Mouse (Mus musculus): ENCODE results near the gene Olfr811.

Olfr811 gene

DNA sequence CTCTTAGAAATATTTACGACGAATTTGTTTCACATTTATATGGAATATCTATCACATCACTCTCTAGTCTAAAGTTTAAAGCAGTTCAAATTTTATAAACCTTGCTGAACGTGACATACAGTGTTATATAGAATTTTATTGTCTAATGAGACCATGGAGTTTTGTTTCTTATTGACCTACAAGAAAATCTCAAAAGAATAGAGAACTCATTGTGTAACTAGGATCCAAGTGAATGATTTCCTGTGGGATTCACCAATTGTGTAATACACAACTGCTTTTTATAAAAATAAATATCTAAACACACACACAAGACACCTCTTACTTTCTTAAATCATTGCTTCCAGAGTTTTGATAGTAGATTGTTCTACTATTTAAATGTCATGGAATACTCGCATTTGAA, at the start of gene Olfr811:
Olfr811 (minus strand) TSS at position 101 of the 400 bp plus-strand sequence.
- DNase-seq (ENCODE audit: low spot score), result no peak

DNA sequence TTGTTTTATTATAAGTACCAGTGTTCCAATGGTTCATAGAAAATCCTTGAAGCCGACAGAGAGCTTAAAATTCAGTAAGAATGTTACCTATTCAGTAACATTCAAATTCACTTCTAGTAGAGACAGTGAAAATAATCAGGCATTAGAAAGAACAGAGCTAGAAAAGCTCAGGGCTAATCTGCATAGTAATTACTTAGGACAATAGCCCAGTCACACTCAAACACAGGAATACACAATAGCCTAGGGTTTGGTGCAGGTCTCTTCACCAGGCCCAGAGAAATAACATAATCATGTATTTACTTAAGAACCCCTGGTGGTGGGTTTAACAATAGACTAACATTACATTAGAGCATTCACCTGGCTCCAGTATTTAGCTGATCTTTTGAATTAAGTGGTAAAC, 43.1 kb upstream of the Olfr811 start:
- DNase-seq (ENCODE audit: low spot score), result no peak

GRCm38 (mm10) chr10:129845994-129846393, 41.8 kb upstream of the Olfr811 start, which contains the start of gene Olfr812:
Gene Olfr812 (minus strand): TSS chr10:129846094.
- no peak for DNase-seq (ENCODE audit: low spot score)

- no peak for DNase-seq (ENCODE audit: low spot score)
Measured at GRCm38 (mm10) chr10:129794817-129795216, 9.4 kb downstream of the Olfr811 start, which contains the start of gene Olfr810. Gene Olfr810 (minus strand): TSS chr10:129794917.

- DNase-seq (ENCODE audit: low spot score), result no peak
Measured at GRCm38 (mm10) chr10:129778123-129778522, 26.1 kb downstream of the Olfr811 start.

GRCm38 (mm10) chr10:129774338-129774737, 29.9 kb downstream of the Olfr811 start, which contains the start of gene Olfr809:
Gene Olfr809 (plus strand): TSS chr10:129774638.
- no peak for DNase-seq (ENCODE audit: low spot score)

DNA sequence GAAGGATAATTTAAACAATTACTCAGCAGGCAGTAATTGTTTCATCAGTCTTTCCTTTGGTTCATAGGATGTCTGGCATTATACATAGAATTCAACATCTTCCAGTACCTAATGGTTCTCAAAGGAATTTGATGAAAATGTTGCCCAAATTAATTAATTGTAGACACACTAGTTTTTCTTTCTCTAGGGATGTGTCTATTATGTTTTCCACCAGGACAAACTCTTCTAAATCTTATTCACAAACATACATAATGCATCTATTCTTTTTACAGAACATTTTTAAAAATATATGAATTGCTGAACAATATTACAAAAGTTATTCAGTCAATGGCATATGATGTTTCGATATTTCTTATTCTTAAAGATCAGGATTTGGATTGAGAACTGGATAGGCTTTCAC, 39.0 kb downstream of the Olfr811 start, which contains the start of gene Olfr808:
Olfr808 (plus strand) TSS at position 301 of the 400 bp plus-strand sequence.
- no peak for DNase-seq (ENCODE audit: low spot score)

- DNase-seq (ENCODE audit: low spot score), result no peak
Measured at GRCm38 (mm10) chr10:129757693-129758092, 46.5 kb downstream of the Olfr811 start, which contains the start of gene Olfr807. Gene Olfr807 (minus strand): TSS chr10:129757793.
